Mouse (Mus musculus) T-cell, adult 2 months (primary cell): Measurements from ENCODE around the gene Adamtsl4.
A peak's percentile ranks its signal among the peaks of the same experiment; 100 is the strongest.
"Not testable (repeated sequence)": the region's sequence is repeated elsewhere in the genome, so short reads cannot be mapped to it uniquely, and the experiment has no call there.

Experiments
- DNase-seq: peaks from one replicate; pipeline ENCODE4 v3.0.0; 2022; ENCODE audit warnings: low spot score

Adamtsl4 gene

GRCm38 (mm10) chr3:95676745-95677419 is 10.8 kb downstream of the Adamtsl4 start:
- peak; percentile 35 for DNase-seq

DNA sequence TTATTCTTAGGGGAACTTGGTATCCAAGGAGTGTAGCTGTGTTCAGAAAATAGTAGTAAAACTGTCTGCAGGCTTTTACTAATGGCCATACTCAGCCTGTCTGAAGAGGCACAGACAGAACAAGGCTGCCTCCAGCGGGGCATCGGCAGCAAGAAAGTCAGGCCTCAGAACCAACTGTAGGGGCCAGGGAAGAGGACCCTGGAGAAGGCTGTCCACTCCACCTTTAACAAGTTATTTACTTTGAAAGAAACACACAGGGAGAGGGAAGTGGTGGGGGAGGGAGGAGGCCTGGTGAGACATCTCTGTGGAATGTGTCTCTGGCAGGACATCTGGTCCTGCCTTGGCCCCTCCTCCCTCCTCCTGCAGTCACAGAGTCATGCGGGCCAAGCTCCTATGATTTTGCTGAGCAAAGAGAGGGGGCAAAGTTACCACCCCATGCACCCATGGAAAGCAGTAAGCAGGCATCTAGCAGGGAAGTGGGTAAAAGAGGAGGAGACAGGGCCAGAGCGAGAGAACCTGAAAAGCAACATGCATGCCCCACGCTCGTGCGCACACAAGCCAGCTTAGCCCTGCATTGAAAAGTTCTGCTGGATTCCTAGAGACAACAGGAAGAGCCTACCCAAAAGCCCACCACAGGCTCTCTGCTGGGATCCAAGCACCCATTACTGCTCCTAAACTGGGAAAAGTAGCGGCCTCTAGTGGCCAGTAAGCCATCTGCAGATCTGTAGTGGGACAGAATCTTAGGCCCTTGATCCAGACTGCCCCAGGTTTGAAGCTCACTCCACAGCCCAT is 12.2 kb downstream of the Adamtsl4 start:
- peak; percentile 63 for DNase-seq

GRCm38 (mm10) chr3:95674812-95675211 is 12.9 kb downstream of the Adamtsl4 start:
- DNase-seq = no peak

DNA sequence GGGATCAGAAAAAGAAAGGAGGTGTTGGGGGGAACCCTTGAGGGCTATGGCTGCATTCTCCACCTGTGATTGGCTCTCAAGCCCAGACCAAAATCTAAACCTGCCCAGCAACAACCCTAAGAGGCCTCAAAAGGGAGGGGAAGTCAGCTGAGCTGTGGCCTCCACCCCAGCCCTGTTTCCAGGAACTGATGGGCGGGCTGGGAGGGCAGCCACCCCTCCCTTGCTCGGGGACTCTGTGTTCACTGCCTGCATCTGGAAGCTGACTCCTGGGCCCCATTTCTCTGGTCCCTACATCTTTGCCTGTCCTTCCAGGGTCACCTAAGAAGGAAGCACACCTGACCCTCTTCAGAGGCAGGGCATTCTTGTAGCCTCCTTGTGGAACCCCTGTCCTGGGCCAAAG is 13.5 kb downstream of the Adamtsl4 start:
- DNase-seq = peak; percentile 90

- DNase-seq = no peak
These were observed 14.0 kb downstream of the Adamtsl4 start for GRCm38 (mm10) chr3:95673707-95674211.

GRCm38 (mm10) chr3:95672861-95673706 is 14.6 kb downstream of the Adamtsl4 start:
- peak; percentile 78 for DNase-seq

DNA sequence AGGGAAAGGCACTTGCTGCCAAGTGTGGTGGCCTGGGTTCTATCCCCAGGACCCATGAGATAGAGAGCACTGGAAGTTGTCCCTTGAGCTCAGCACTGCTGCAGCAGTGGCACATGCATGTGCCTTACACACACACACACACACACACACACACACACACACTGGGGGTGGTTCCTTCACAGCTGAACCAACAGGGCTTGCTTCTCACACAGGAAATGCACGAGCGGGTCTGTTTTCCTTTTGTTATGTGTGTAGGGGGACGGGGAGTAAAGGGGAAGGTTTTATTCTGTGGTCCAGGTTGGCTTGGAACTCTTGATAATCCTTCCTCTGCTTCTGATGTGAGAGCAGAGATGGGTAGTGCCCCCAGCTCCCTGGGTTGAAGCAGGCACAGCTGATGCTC is 15.3 kb downstream of the Adamtsl4 start:
- peak; percentile 84 for DNase-seq

- DNase-seq = no peak
These were observed 16.5 kb downstream of the Adamtsl4 start for GRCm38 (mm10) chr3:95671201-95671600.

DNA sequence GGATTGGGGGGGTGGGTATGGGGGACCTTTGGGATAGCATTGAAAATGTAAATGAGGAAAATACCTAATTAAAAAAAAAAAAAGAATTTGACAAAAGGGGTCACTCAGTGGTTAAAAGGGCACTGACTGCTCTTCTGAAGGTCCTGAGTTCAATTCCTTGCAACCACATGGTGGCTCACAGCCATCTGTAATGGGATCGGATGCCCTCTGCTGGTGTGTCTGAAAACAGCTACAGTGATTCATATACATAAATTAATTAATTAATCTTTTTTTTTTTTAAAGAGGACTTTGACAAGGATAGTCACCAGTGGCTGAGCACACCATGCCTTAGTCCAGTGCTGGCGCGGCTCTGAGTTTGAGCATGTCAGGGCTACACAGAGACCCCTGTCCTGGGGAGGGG is 17.3 kb downstream of the Adamtsl4 start:
- not testable (repeated sequence) for DNase-seq

DNA sequence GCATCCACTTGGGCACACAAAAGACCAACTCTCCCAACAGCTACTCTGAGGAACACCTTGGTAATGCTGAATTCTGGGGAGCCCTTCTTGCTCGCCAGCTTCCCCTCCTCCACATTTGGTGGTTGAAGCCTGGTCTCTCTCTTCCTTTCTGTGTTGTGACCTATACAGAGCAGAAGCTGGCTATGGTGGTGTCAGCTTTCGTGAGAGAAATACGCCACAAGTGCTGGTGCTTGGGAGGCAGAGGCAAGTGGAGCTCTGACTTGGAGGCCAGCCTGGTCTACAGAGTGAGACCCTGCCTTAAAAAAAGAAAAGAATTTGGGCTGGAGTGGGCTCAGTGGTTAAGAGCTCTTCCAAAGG is 18.4 kb downstream of the Adamtsl4 start:
- no peak for DNase-seq

GRCm38 (mm10) chr3:95668589-95669308 is 19.0 kb downstream of the Adamtsl4 start:
- DNase-seq = peak; percentile 71

- no peak for DNase-seq
These were observed 19.7 kb downstream of the Adamtsl4 start for GRCm38 (mm10) chr3:95668026-95668425.

GRCm38 (mm10) chr3:95667521-95667920 is 20.2 kb downstream of the Adamtsl4 start:
- DNase-seq = no peak

DNA sequence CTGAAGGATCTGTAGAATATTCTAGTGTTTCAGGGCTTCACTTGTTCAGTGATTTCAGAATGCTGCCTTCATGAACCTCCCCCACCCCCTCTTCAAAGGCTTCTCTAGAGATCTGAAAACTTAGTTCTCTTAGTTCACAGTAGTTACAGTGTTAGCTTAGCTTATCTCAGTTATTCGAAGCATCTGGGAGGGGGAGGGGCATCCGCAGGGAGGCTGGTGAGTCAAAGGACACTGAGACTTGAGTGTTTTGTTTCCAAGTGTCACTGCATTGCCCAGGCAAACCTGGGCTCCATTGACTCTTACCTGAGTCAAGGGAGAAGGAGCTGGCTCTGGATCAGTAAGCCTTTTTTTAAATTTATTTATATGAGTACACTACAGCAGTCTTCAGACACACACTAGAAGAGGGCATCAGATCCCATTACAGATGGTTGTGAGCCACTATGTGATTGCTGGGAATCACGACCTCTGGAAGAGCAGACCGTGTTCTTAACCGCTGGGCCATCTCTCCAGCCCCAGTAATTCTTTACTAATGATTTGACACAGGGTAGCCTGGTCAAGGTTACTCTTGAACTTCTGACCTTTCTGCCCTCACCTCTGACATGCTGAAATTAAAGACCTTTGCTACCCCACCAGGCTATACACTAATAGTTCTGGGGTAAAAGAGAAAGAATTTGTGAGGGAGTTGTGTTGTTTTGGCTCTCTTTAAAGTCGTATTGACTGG is 21.4 kb downstream of the Adamtsl4 start:
- peak; percentile 83 for DNase-seq

DNA sequence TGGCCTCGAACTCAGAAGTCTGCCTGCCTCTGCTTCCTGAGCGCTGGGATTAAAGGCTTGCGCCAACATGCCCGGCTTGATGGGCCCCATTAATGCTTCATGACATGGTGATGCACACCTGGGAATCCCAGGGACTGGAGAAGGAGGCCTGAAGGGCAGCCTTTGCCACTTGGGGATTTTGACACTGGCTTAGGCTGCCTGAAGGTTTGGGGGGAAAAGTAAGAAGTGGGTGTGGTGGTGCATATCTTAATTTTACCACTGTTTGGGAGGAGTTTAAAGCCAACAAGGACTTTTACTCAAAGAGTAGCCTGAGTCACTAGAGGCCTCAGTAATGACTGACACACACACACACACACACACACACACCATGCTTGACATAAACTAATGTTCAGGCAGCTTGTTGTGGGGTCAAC is 22.8 kb downstream of the Adamtsl4 start:
- DNase-seq = no peak

- no peak for DNase-seq
These were observed 23.6 kb downstream of the Adamtsl4 start for GRCm38 (mm10) chr3:95663969-95664608.

GRCm38 (mm10) chr3:95663486-95663885 is 24.2 kb downstream of the Adamtsl4 start:
- no peak for DNase-seq

DNA sequence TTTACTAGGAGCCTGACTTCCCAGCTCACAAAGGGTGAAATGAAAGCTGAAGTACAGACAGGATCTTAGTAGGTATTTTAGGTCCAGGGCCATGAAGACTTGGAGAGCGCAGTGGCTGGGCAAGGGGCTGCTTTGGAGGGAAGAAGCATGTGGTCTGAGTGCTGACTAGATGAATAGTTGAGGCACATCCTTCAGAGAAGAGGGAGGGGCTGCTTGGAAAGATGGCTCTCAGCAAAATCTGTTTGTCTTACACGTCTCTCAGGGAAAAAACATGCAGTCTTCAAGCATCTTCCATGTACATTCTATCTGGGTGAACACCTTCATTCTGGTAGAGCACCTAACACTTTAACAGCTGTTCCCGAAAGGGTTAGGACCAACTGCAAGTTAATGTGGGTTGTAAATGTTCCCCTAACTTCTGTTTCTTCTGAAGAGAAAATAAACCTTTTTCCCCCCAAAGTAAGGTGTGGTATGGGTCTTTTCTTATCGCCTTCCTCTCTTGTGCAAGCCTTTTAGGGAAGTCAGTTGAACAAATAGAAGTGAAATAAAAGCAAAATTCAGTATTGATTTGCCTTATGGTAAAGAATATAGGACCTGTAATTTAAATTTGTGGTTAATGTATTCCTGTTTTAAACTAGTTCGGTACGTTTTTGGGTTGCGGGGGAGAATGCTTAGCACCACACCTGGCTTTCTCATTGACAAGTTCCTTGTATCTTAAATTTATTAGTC is 24.8 kb downstream of the Adamtsl4 start:
- DNase-seq = no peak

DNA sequence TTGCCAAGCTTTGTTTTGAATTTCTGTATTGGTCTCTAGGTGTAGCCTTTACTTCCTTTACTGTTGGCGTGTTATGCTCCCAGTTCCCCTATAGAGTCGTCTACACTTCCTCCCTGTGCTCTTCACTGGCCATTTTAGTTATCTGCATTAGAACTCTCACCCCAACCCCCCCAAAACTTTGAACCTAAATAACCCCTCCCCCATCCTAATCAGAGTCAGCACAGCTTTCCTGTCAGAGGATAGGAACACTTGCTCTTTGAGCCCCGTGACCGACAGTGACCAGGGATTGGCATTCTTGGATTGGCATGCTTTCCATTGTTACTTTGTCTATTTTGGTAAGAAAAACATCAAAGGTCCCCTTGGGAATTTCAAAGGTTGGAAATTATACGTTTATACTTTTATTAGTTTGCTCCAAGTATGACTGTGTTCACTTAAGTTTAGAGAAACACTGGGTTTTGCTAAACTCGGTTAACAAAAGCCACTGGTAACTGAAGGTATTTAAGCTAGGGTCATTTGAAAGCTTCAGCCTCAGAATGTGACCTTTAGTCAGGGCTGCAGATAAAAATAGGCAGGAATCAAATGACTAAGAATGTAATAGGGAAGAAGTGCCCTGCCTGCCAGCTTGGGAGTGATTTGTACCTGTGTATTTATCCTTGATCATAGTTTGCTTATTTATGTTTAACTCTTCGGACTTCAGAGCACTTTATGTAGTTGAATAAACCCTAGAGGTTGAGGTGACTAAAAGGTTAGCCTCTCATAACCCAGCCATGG is 25.6 kb downstream of the Adamtsl4 start:
- no peak for DNase-seq
